Mouse (Mus musculus) heart, postnatal 0 days (tissue): Measurements from ENCODE around the gene Zfhx3.

Source experiments
- CTCF ChIP-seq: IDR thresholded peaks from 2 replicates; pipeline ENCODE4 v1.5.1; 2016; ENCODE audit warnings: antibody characterized with exemption, control low read depth, low read depth
- EP300 ChIP-seq: IDR thresholded peaks from 2 replicates; pipeline ENCODE4 v1.6.1; 2016; ENCODE audit warnings: antibody characterized with exemption, low read depth

DNA sequence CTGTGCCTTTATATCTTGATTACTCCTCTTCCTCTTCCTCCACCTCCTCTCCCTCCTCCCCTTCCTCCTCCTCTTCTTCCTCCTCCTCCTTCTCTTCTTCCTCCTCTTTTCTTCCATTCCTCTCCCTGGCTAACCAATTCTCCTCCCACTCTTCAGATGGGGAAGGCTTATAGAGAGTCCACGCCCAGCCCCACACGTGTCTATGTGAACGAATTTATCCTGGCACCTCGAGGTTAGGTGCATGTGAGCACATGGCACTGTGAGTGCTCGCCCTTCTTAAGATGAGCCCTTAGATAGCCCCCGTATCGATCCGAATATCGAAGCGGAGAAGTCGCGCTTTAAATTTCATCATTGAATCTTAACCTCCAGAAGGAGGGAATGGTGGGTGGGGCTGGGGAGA is 359.2 kb downstream of the Zfhx3 start:
- no peak for TF ChIP-seq CTCF
- no peak for TF ChIP-seq EP300
